Mouse (Mus musculus) midbrain, postnatal 0 days (tissue): Measurements from ENCODE around the gene Rnf223. TPM values are rescaled to one million over a fixed set of nuclear protein-coding genes. Genes with fewer than 3 reads are reported as not detected.
"Not testable (repeated sequence)": the region's sequence is repeated elsewhere in the genome, so short reads cannot be mapped to it uniquely, and the experiment has no call there.

Source experiments
- ATAC-seq: fragments of 200-750 bp; cut with Nextera tagmentation; 2 replicates; pipeline ENCODE4 v1.8.0; 2017; ENCODE audit warnings: moderate number of reproducible peaks, mild to moderate bottlenecking, moderate TSS enrichment, moderate library complexity; ENCODE audit not compliant: low FRiP score
- DNase-seq: peaks from one replicate; pipeline ENCODE4 v3.0.0-alpha.2; 2015; ENCODE audit warnings: low spot score
- H3K27ac ChIP-seq: fragments of 300-500 bp; sonication (generic); 2 replicates; pipeline ENCODE4 v1.5.1; 2014; ENCODE audit warnings: low read depth, mild to moderate bottlenecking, low read length, mixed read lengths
- H3K27me3 ChIP-seq: fragments of 300-500 bp; sonication (generic); 2 replicates; pipeline ENCODE4 v1.6.1; 2014; ENCODE audit warnings: low read length, control low read depth, mixed read lengths; ENCODE audit not compliant: insufficient read depth
- H3K36me3 ChIP-seq: fragments of 300-500 bp; sonication (generic); 2 replicates; pipeline ENCODE4 v1.6.1; 2014; ENCODE audit warnings: low read length, control low read depth, mixed read lengths; ENCODE audit not compliant: insufficient read depth
- H3K4me1 ChIP-seq: fragments of 300-500 bp; sonication (generic); 2 replicates; pipeline ENCODE4 v1.6.1; 2014; ENCODE audit warnings: mild to moderate bottlenecking, control low read depth, antibody characterized with exemption, low read length, mixed read lengths; ENCODE audit not compliant: insufficient read depth
- H3K4me2 ChIP-seq: fragments of 300-500 bp; sonication (generic); 2 replicates; pipeline ENCODE4 v1.6.1; 2014; ENCODE audit warnings: low read depth, mild to moderate bottlenecking, low read length, mixed read lengths; ENCODE audit not compliant: poor library complexity, severe bottlenecking
- H3K4me3 ChIP-seq: fragments of 300-500 bp; sonication (generic); 2 replicates; pipeline ENCODE4 v1.5.1; 2014; ENCODE audit warnings: low read depth, mild to moderate bottlenecking, low read length, moderate library complexity
- H3K9ac ChIP-seq: fragments of 300-500 bp; sonication (generic); replicated peaks from 2 replicates; pipeline ENCODE4 v1.6.1; 2014; ENCODE audit warnings: mild to moderate bottlenecking, low read length, moderate library complexity, mixed read lengths; ENCODE audit not compliant: poor library complexity, severe bottlenecking
- H3K9me3 ChIP-seq: fragments of 300-500 bp; sonication (generic); 2 replicates; pipeline ENCODE4 v1.6.1; 2016; ENCODE audit warnings: low read length, control low read depth
- CTCF ChIP-seq: IDR thresholded peaks from 2 replicates; pipeline ENCODE4 v1.5.1; 2016; ENCODE audit warnings: antibody characterized with exemption, mild to moderate bottlenecking
- WGBS: fragments of 180-500 bp; shearing (Covaris S2); extraction: QIAGEN DNeasy Blood & Tissue Kit; methylation state at CpG from one replicate; pipeline ENCODE4 v1.1.7; 2014; 5-methylcytosine and 5-hydroxymethylcytosine counted together
- polyA plus RNA-seq: library from polyadenylated mRNA; unstranded; fragments of >200 nt; fragmentation: Nextera tagmentation; extraction: Ambion mirVana; gene quantifications from 2 replicates; pipeline ENCODE4 v1.2.1, GENCODE M21; 2015
- total RNA-seq: library from RNA; depleted of rRNA; stranded (reverse); fragments of >200 nt; gene quantifications from 2 replicates; pipeline ENCODE4 v1.2.3, GENCODE M21; 2014

Gene Rnf223
- total and polyA plus RNA-seq, 2 experiments from 2014 or later, result 0.23 to 0.44 TPM

DNA sequence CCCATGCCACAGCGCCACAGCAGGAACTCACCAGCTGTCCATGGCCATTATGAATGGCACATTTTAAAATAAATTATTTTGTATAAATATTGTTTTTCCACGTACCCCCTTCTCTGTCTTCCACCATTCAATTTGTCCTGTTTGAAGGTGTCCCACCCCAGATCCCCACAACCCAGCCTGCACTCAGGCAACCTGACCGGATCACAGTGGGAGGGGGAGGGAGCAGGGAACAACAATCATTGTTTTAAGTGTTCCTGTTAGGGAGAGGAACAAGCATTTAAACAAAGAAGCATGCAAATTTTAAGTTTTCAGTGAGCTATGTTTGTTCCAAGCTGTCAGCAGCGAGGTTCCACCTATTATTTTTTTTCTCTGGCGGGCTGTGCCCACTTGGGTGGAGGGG, 3.0 kb downstream of the Rnf223 start:
- no peak overlapping the region for H3K4me2 ChIP-seq

DNA sequence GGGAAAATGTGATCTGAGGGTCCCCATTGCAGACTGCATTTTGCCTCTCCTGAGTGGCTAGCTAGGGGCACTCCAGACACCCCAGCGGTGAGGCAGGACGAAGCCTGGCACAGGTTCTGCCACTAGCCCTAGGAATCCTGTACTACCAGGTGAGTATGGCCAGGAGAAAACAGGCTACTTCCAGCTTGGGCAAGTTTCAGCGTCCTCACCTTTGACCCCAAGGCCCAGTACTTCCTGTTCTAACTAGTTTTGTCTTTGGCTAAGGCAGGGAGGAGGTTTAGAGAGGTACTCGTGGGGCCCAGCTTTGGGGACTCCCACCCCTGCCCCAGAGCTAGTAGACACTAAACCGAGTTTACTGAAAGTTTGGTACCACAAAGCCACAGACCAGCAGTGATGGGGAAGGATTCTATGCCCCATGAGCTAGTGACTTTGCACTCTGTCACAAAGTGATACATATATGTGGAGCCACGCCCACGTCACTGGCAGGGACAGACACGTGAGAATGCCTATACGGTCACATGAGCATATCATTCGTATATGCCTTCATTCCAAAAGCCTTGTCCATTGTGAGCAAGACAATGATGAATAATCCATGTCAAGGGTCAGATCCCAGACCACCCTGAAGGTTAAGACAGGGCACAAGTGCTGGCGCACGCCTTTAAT, 3.8 kb downstream of the Rnf223 start:
- Histone ChIP-seq H3K4me3 (no peak overlapping the region), H3K4me1 (no peaks in the 10 kb centered on the region), H3K27me3 (no peaks in the 10 kb centered on the region), H3K4me2 (no peak overlapping the region), H3K36me3 (no peaks in the 10 kb centered on the region), H3K27ac (no peak overlapping the region), H3K9me3 (no peaks in the 10 kb centered on the region), H3K9ac (no peak overlapping the region)
- DNase-seq (no peak), ATAC-seq (no peak)
- WGBS, result 80% methylated on average over 12 of the region's 12 CpGs
- TF ChIP-seq CTCF, result no peak

More for the DNA sequence above, 3.0 kb downstream of the Rnf223 start:
- DNase-seq (no peak), ATAC-seq (no peak)
- no peak for TF ChIP-seq CTCF
- Histone ChIP-seq H3K36me3 (no peaks in the 10 kb centered on the region), H3K4me3 (no peak overlapping the region), H3K27me3 (no peaks in the 10 kb centered on the region), H3K9me3 (no peaks in the 10 kb centered on the region), H3K4me1 (no peaks in the 10 kb centered on the region), H3K9ac (no peak overlapping the region), H3K27ac (no peak overlapping the region)
- 55% methylated on average over 5 of the region's 5 CpGs for WGBS

DNA sequence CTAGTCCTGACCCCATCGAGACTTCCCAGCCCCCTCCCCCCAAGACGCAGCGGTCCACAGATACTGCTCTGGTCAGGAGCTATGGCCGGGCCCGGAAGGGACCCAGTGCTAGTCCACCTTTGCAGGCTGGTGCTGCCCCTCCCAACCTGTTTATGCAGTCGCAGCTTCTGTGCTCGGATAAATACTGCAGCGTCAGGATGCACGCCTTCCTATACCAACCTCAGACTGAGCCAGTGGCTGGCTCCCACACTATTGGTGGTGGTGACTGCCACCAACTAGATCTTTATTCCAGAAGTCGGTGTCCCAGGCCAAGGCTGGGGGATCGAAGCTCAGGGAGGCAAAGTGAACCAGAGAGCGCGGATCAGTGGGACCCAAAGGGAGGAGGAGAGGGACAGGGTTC, 4.8 kb downstream of the Rnf223 start:
- no peaks in the 10 kb centered on the region for H3K36me3 ChIP-seq
- ATAC-seq, result no peak
- no peak for TF ChIP-seq CTCF
- 93% methylated on average over 13 of the region's 13 CpGs for WGBS
- H3K9me3 ChIP-seq, result no peaks in the 10 kb centered on the region
- H3K4me2 ChIP-seq, result no peak overlapping the region
- H3K4me1 ChIP-seq, result no peaks in the 10 kb centered on the region
- no peak overlapping the region for H3K9ac ChIP-seq
- H3K27ac ChIP-seq, result no peak overlapping the region
- H3K27me3 ChIP-seq, result no peaks in the 10 kb centered on the region
- H3K4me3 ChIP-seq, result no peak overlapping the region
- DNase-seq, result no peak

DNA sequence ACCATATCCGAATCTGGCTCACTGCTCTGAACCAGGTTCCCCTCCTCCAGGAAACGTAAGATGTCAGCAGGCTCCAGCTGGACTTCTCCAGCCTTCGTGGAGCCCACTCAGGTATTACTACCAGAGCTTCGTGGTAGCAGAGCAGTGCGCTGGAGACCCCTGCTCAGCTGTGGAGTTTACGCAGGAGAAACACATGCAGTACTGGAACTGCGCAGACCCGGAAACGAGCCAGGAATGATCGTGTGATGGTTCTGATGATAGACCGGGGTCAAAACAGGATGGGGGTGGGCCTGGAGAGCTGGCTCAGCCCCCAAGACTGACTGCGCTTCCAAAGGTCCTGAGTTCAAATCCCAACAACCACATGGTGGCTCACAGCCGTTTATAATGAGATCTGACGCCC, 5.5 kb downstream of the Rnf223 start:
- no peak for TF ChIP-seq CTCF
- Histone ChIP-seq H3K36me3 (no peaks in the 10 kb centered on the region), H3K4me1 (no peaks in the 10 kb centered on the region), H3K4me3 (no peak overlapping the region), H3K27ac (no peak overlapping the region), H3K27me3 (no peaks in the 10 kb centered on the region), H3K9me3 (no peaks in the 10 kb centered on the region), H3K4me2 (no peak overlapping the region), H3K9ac (no peak overlapping the region)
- 94% methylated on average over 14 of the region's 14 CpGs for WGBS
- ATAC-seq (no peak), DNase-seq (no peak)

DNA sequence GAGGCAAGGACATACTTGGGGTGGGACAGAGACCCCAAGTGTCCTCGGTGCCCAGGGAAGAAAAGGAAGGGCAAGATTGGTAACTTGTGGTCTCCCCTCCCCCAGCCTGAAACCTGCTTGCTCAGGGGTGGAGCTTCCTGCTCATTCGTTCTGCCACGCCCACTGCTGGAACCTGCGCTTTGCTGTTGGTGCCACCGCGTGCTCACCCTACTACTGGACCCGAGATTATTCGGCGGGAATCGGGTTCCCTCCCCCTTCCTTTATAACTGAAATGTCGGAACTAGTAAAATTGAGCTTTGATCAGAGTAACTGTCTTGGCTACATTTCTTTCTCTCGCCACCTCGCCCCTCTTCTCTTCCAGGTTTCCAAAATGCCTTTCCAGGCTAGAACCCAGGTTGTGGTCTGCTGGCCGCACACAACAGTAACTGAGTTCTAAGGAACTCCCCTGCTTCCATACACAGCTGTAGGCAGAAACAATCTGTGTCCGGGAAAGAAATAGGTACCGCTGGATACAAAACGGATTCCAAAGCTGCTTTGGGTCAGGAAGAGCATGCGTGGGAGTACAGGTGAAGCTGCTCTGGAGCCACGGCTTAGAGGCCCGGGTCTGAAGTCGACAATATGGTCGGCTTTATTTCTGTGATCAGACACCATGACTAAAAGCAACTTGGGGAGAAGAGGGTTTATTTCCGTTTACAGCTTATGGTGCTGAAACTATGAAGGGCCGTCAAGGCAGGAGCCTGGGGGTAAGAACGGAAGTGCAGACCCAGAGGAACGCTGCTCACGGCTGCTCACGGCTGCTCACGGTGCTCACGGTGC, 6.2 kb downstream of the Rnf223 start:
- ATAC-seq (no peak), DNase-seq (no peak)
- no peak overlapping the region for H3K4me2 ChIP-seq
- no peak overlapping the region for H3K9ac ChIP-seq
- H3K27me3 ChIP-seq, result no peaks in the 10 kb centered on the region
- H3K27ac ChIP-seq, result no peak overlapping the region
- no peaks in the 10 kb centered on the region for H3K9me3 ChIP-seq
- no peak for TF ChIP-seq CTCF
- H3K4me1 ChIP-seq, result no peaks in the 10 kb centered on the region
- H3K36me3 ChIP-seq, result no peaks in the 10 kb centered on the region
- 95% methylated on average over 30 of the region's 30 CpGs for WGBS
- H3K4me3 ChIP-seq, result no peak overlapping the region

DNA sequence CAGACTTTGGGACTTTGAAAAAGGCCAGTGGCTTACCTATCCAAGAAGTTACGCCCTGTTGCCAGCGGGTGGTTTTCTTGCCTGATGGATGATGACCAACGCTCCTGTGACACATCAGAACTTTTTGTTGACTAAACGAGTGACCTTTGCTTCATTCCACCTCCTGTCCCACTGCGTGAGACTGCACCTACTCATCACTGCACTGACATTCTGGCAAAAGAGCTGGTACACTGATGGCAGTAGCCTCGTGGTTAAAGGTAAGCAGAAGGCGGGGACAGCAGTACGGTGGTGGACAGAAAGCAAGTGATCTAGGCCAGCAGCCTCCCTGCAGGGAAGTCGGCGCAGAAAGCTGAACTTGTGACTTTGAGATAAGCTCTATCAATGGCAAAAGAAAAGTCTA, 20.6 kb downstream of the Rnf223 start:
- not testable (repeated sequence) for H3K4me2 ChIP-seq, H3K9me3 ChIP-seq, H3K27me3 ChIP-seq, ATAC-seq, H3K4me1 ChIP-seq, H3K9ac ChIP-seq, H3K4me3 ChIP-seq, H3K27ac ChIP-seq, H3K36me3 ChIP-seq, DNase-seq
- 91% methylated on average over 10 of the region's 10 CpGs for WGBS
